Mouse (Mus musculus): Measurements from ENCODE around the gene Hoxc12. TPM values are rescaled to one million over a fixed set of nuclear protein-coding genes. Genes with fewer than 3 reads are reported as not detected.

Gene Hoxc12
- polyA plus RNA-seq, 1 experiment from 2014 or later: not detected

DNA sequence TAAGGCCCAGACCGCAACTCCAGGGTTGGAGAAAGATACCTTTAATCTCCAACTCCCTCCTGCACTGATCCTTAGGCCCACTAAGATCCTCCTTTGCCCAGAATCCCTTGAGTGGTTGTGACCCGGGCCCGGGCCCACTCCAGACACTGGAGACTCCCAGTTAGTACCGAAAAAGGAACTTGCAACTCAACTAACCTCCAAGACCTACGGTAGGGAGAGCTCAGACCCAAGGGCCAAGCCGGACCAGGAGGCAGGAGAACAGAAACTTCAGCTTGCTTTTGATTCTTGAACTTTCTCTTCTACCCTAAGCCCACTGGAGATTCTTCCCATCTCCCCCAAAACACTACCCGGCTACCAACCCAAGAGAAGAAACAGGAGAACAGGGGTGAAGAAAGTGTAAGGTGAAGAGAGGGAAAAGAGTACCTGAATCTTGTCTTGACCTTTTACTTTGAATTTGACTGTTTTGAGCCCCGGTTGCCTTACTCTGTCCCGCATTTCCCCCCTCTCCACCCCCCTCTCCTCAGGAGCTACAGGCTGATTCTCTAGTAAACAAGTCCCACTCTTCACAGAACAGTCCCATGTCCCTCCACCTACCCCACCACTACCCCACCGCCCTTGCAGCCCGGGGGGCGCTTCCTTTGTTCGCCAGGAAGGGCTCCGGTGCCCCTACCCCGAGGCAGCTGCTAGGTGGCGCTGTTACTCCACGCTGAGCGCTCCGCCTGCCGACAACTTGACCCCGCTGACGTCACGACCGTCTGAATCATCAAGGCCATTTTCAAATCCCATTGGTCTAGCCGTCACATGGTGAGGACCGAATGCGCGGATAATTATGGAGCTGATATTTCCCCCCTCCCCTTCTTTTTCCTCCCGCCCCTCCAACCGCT lies 29.6 kb downstream of the Hoxc12 start:
- peak overlapping the region; percentile 81 for H3K9ac ChIP-seq (ENCODE audit: low read depth, low read length)
- peaks cover 2% of the 10 kb centered on the region; the same call in 1 of the 2 replicates for H3K4me1 ChIP-seq (ENCODE audit: control insufficient read depth, insufficient read depth, low read length)
- no peaks in the 10 kb centered on the region for H3K9me3 ChIP-seq (ENCODE audit: control insufficient read depth, low read length)
- peak; percentile 86 for ATAC-seq (ENCODE audit: low FRiP score, low TSS enrichment)
- no peaks in the 10 kb centered on the region for H3K36me3 ChIP-seq (ENCODE audit: control insufficient read depth, insufficient read depth, low read length)
- peak overlapping the region; percentile 89 for H3K4me2 ChIP-seq (replicated peaks; ENCODE audit: low read depth, low read length)
- H3K27me3 ChIP-seq (ENCODE audit: control insufficient read depth, insufficient read depth, low read length): peaks cover 12% of the 10 kb centered on the region; the same call in 1 of the 2 replicates
- 2% methylated on average over 29 of the region's 30 CpGs for WGBS
- H3K27ac ChIP-seq (ENCODE audit: low read depth, low read length): peak overlapping the region; percentile 95
- H3K4me3 ChIP-seq (ENCODE audit: low read length): peak overlapping the region; percentile 70

DNA sequence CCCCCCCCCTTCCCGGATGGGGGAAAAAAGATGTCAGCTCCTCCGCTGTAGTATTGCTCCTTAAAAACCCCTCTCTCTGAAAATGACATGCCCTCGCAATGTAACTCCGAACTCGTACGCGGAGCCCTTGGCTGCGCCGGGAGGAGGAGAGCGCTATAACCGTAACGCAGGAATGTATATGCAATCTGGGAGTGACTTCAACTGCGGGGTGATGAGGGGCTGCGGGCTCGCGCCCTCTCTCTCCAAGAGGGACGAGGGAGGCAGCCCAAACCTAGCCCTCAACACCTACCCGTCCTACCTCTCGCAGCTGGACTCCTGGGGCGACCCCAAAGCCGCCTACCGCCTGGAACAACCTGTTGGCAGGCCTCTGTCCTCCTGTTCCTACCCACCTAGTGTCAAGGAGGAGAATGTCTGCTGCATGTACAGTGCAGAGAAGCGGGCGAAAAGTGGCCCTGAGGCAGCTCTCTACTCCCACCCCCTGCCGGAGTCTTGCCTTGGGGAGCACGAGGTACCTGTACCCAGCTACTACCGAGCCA lies 30.3 kb downstream of the Hoxc12 start, which contains the start of gene Hoxc10:
TSS of gene Hoxc10 (plus strand) at position 21 of the 536 bp plus-strand sequence.
- peaks cover 4% of the 10 kb centered on the region; the same call in 1 of the 2 replicates for H3K4me1 ChIP-seq (ENCODE audit: control insufficient read depth, insufficient read depth, low read length)
- H3K9ac ChIP-seq (ENCODE audit: low read depth, low read length): peak within 1 kb of the TSS; percentile 81
- peak within 1 kb of the TSS; percentile 89 for H3K4me2 ChIP-seq (replicated peaks; ENCODE audit: low read depth, low read length)
- peak; percentile 57 for ATAC-seq (ENCODE audit: low FRiP score, low TSS enrichment)
- no peaks in the 10 kb centered on the region for H3K9me3 ChIP-seq (ENCODE audit: control insufficient read depth, low read length)
- H3K36me3 ChIP-seq (ENCODE audit: control insufficient read depth, insufficient read depth, low read length): no peaks in the 10 kb centered on the region
- H3K27ac ChIP-seq (ENCODE audit: low read depth, low read length): peak within 1 kb of the TSS; percentile 95
- H3K4me3 ChIP-seq (ENCODE audit: low read length): peak within 1 kb of the TSS; percentile 70
- under 1% methylated on average over 27 of the region's 27 CpGs for WGBS
- peaks cover 12% of the 10 kb centered on the region; the same call in 1 of the 2 replicates for H3K27me3 ChIP-seq (ENCODE audit: control insufficient read depth, insufficient read depth, low read length)

GRCm38 (mm10) chr15:102967312-102967510 lies 30.7 kb downstream of the Hoxc12 start, which contains the start of gene Hoxc5:
TSS of gene Hoxc5 (plus strand) at chr15:102967443.
- peak within 1 kb of the TSS; percentile 70 for H3K4me3 ChIP-seq (ENCODE audit: low read length)
- peak within 1 kb of the TSS; percentile 89 for H3K4me2 ChIP-seq (replicated peaks; ENCODE audit: low read depth, low read length)
- no peaks in the 10 kb centered on the region for H3K36me3 ChIP-seq (ENCODE audit: control insufficient read depth, insufficient read depth, low read length)
- H3K27ac ChIP-seq (ENCODE audit: low read depth, low read length): peak within 1 kb of the TSS; percentile 95
- no peaks in the 10 kb centered on the region for H3K9me3 ChIP-seq (ENCODE audit: control insufficient read depth, low read length)
- H3K4me1 ChIP-seq (ENCODE audit: control insufficient read depth, insufficient read depth, low read length): peaks cover 4% of the 10 kb centered on the region; the same call in 1 of the 2 replicates
- H3K27me3 ChIP-seq (ENCODE audit: control insufficient read depth, insufficient read depth, low read length): peaks cover 12% of the 10 kb centered on the region; the same call in 1 of the 2 replicates
- peak within 1 kb of the TSS; percentile 81 for H3K9ac ChIP-seq (ENCODE audit: low read depth, low read length)
- no peak for ATAC-seq (ENCODE audit: low FRiP score, low TSS enrichment)
- 2% methylated on average over 12 of the region's 12 CpGs for WGBS

- no peak for ATAC-seq (ENCODE audit: low FRiP score, low TSS enrichment)
- Histone ChIP-seq H3K9ac (ENCODE audit: low read depth, low read length) (peak overlapping the region; percentile 80), H3K4me1 (ENCODE audit: control insufficient read depth, insufficient read depth, low read length) (peaks cover 4% of the 10 kb centered on the region; the same call in 1 of the 2 replicates), H3K9me3 (ENCODE audit: control insufficient read depth, low read length) (no peaks in the 10 kb centered on the region), H3K4me2 (replicated peaks; ENCODE audit: low read depth, low read length) (peak overlapping the region; percentile 89), H3K27ac (ENCODE audit: low read depth, low read length) (peak overlapping the region; percentile 95), H3K36me3 (ENCODE audit: control insufficient read depth, insufficient read depth, low read length) (no peaks in the 10 kb centered on the region), H3K4me3 (ENCODE audit: low read length) (peak overlapping the region; percentile 70), H3K27me3 (ENCODE audit: control insufficient read depth, insufficient read depth, low read length) (peaks cover 12% of the 10 kb centered on the region; the same call in 1 of the 2 replicates)
- 2% methylated on average over 34 of the region's 34 CpGs for WGBS
Observed at GRCm38 (mm10) chr15:102967511-102968397, 31.2 kb downstream of the Hoxc12 start.

GRCm38 (mm10) chr15:102969296-102969695 lies 32.7 kb downstream of the Hoxc12 start:
- Histone ChIP-seq H3K9ac (ENCODE audit: low read depth, low read length) (peak overlapping the region; percentile 80), H3K4me3 (ENCODE audit: low read length) (peak overlapping the region; percentile 70), H3K27ac (ENCODE audit: low read depth, low read length) (peak overlapping the region; percentile 44; the same call in 1 of the 2 replicates), H3K36me3 (ENCODE audit: control insufficient read depth, insufficient read depth, low read length) (no peaks in the 10 kb centered on the region), H3K4me2 (replicated peaks; ENCODE audit: low read depth, low read length) (peak overlapping the region; percentile 89), H3K27me3 (ENCODE audit: control insufficient read depth, insufficient read depth, low read length) (peaks cover 17% of the 10 kb centered on the region; the same call in 1 of the 2 replicates), H3K9me3 (ENCODE audit: control insufficient read depth, low read length) (no peaks in the 10 kb centered on the region), H3K4me1 (ENCODE audit: control insufficient read depth, insufficient read depth, low read length) (peaks cover 4% of the 10 kb centered on the region; the same call in 1 of the 2 replicates)
- no peak for ATAC-seq (ENCODE audit: low FRiP score, low TSS enrichment)
- WGBS: 23% methylated on average over 1 of the region's 1 CpGs

DNA sequence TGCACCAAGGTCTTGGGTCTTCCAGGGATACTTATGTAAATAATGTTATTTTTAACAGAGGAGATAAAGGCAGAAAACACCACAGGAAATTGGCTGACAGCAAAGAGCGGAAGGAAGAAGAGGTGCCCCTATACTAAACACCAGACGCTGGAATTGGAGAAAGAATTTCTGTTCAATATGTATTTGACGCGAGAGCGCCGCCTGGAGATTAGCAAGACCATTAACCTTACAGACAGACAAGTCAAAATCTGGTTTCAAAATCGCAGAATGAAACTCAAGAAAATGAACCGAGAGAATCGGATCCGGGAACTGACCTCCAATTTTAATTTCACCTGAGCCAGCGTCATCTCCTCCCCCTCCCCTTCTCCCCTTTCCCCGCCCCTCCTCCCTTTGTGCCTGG lies 34.2 kb downstream of the Hoxc12 start:
- peak overlapping the region; percentile 89; the same call in 1 of the 2 replicates for H3K27ac ChIP-seq (ENCODE audit: low read depth, low read length)
- no peaks in the 10 kb centered on the region for H3K9me3 ChIP-seq (ENCODE audit: control insufficient read depth, low read length)
- WGBS: under 1% methylated on average over 12 of the region's 12 CpGs
- peaks cover 4% of the 10 kb centered on the region; the same call in 1 of the 2 replicates for H3K4me1 ChIP-seq (ENCODE audit: control insufficient read depth, insufficient read depth, low read length)
- H3K27me3 ChIP-seq (ENCODE audit: control insufficient read depth, insufficient read depth, low read length): peaks cover 14% of the 10 kb centered on the region; the same call in 1 of the 2 replicates
- ATAC-seq (ENCODE audit: low FRiP score, low TSS enrichment): no peak
- H3K4me2 ChIP-seq (replicated peaks; ENCODE audit: low read depth, low read length): peak overlapping the region; percentile 89
- peak overlapping the region; percentile 70 for H3K4me3 ChIP-seq (ENCODE audit: low read length)
- H3K9ac ChIP-seq (ENCODE audit: low read depth, low read length): peak overlapping the region; percentile 80
- H3K36me3 ChIP-seq (ENCODE audit: control insufficient read depth, insufficient read depth, low read length): no peaks in the 10 kb centered on the region

DNA sequence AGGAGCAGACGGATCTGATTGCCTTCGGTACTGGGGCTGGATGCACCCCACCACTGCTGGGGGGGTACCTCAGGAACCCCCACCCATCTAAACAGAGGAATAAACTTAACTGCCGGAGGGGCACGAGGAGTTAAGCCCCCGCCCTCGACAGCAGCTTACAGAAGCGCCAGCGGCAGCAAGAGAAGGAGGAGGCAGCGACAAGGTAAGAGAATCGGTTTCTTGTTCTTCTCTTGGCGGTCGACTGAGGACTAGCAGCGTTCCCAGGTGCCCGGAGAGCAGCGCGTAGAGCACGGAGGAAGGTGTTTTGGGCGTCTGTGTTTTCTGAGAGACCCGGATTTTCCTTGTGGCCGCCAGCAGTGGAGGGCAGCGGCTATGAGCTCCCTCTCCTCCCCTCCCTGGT lies 35.7 kb downstream of the Hoxc12 start:
- 3% methylated on average over 21 of the region's 21 CpGs for WGBS
- H3K4me3 ChIP-seq (ENCODE audit: low read length): peak overlapping the region; percentile 70
- peaks cover 14% of the 10 kb centered on the region for H3K27me3 ChIP-seq (ENCODE audit: control insufficient read depth, insufficient read depth, low read length)
- no peak for ATAC-seq (ENCODE audit: low FRiP score, low TSS enrichment)
- H3K9ac ChIP-seq (ENCODE audit: low read depth, low read length): peak overlapping the region; percentile 80
- H3K4me1 ChIP-seq (ENCODE audit: control insufficient read depth, insufficient read depth, low read length): peaks cover 4% of the 10 kb centered on the region; the same call in 1 of the 2 replicates
- peak overlapping the region; percentile 89 for H3K27ac ChIP-seq (ENCODE audit: low read depth, low read length)
- H3K9me3 ChIP-seq (ENCODE audit: control insufficient read depth, low read length): no peaks in the 10 kb centered on the region
- H3K36me3 ChIP-seq (ENCODE audit: control insufficient read depth, insufficient read depth, low read length): no peaks in the 10 kb centered on the region
- H3K4me2 ChIP-seq (replicated peaks; ENCODE audit: low read depth, low read length): peak overlapping the region; percentile 89

- H3K9ac ChIP-seq (ENCODE audit: low read depth, low read length): peak overlapping the region; percentile 80
- peaks cover 8% of the 10 kb centered on the region for H3K4me1 ChIP-seq (ENCODE audit: control insufficient read depth, insufficient read depth, low read length)
- H3K4me3 ChIP-seq (ENCODE audit: low read length): peak overlapping the region; percentile 70
- H3K4me2 ChIP-seq (replicated peaks; ENCODE audit: low read depth, low read length): peak overlapping the region; percentile 89
- WGBS: 2% methylated on average over 6 of the region's 6 CpGs
- peak overlapping the region; percentile 89 for H3K27ac ChIP-seq (ENCODE audit: low read depth, low read length)
- H3K9me3 ChIP-seq (ENCODE audit: control insufficient read depth, low read length): no peaks in the 10 kb centered on the region
- H3K36me3 ChIP-seq (ENCODE audit: control insufficient read depth, insufficient read depth, low read length): no peaks in the 10 kb centered on the region
- no peak for ATAC-seq (ENCODE audit: low FRiP score, low TSS enrichment)
- H3K27me3 ChIP-seq (ENCODE audit: control insufficient read depth, insufficient read depth, low read length): peaks cover 14% of the 10 kb centered on the region
Observed at GRCm38 (mm10) chr15:102972753-102973152, 36.2 kb downstream of the Hoxc12 start.
